13 mouse cellular contexts compared by ENCODE assay signal in genomic region chr17:33513874-33514273, GRCm38 (mm10). TPM values are rescaled to one million over a fixed set of nuclear protein-coding genes. Genes with fewer than 3 reads are reported as not detected.
DNase-seq lines count a peak whose midpoint lies in the region; ATAC-seq and TF ChIP-seq lines count a peak whose summit lies in the region.
"Had no signal": no experiment of that assay in that cellular context is flagged by ENCODE, and none has a peak within 500 bp of the region (broad histone marks: within the 10 kb centered on the region; RNA-seq: fewer than 3 reads in every experiment).

No protein-coding gene starts in this region.

- no peaks in the 10 kb centered on the region for H3K9me3 ChIP-seq in kidney, postnatal 0 days (replicated peaks; ENCODE audit: low read length)
- no peaks in the 10 kb centered on the region for H3K9me3 ChIP-seq in E14TG2a.4 (ENCODE audit: low read length)
- H3K9me3 ChIP-seq in limb, embryonic 10.5 days (replicated peaks), result no peaks in the 10 kb centered on the region

- TF ChIP-seq CTCF in kidney, postnatal 0 days (IDR thresholded peaks at IDR 0.05; ENCODE audit: low read depth), result peak; percentile 47
- peak; percentile 72 for TF ChIP-seq CTCF in E14TG2a.4 (conservative IDR thresholded peaks at IDR 0.05; ENCODE audit: low read length)

- ATAC-seq in kidney, postnatal 0 days (replicated peaks; ENCODE audit: low FRiP score, low read depth), result no peak
- 0 out of 2 replicates have a peak, but pooled peaks have one; percentile 47 for ATAC-seq in common myeloid progenitor, adult 5-6 weeks (replicated peaks; ENCODE audit: low read depth, poor library complexity, severe bottlenecking)

- H3K27me3 ChIP-seq in kidney, postnatal 0 days (ENCODE audit: insufficient read depth, low read length), result no peaks in the 10 kb centered on the region
- H3K27me3 ChIP-seq in E14TG2a.4 (ENCODE audit: insufficient read depth, low read length), result peaks cover 10% of the 10 kb centered on the region
- H3K27me3 ChIP-seq in limb, embryonic 10.5 days (ENCODE audit: low read depth, poor library complexity, severe bottlenecking), result no peaks in the 10 kb centered on the region

- H3K36me3 ChIP-seq in kidney, postnatal 0 days (ENCODE audit: insufficient read depth, low read length), result no peaks in the 10 kb centered on the region
- no peaks in the 10 kb centered on the region for H3K36me3 ChIP-seq in E14TG2a.4 (ENCODE audit: insufficient read depth, low read length)
- H3K36me3 ChIP-seq in limb, embryonic 10.5 days, result no peaks in the 10 kb centered on the region

- no peaks in the 10 kb centered on the region for H3K4me1 ChIP-seq in kidney, postnatal 0 days (replicated peaks; ENCODE audit: insufficient read depth, low read length)
- H3K4me1 ChIP-seq in E14TG2a.4 (replicated peaks; ENCODE audit: low read depth, low read length), result no peaks in the 10 kb centered on the region; the same call in 1 of the 2 replicates
- no peaks in the 10 kb centered on the region for H3K4me1 ChIP-seq in limb, embryonic 10.5 days

- no peak overlapping the region for H3K9ac ChIP-seq in kidney, postnatal 0 days (ENCODE audit: low read depth, low read length)

- H3K4me2 ChIP-seq in kidney, postnatal 0 days (ENCODE audit: low read length), result no peak overlapping the region
- H3K4me2 ChIP-seq: heart, embryonic 11.5 days had no signal

- 88% methylated on average over 5 of the region's 5 CpGs for WGBS in kidney, postnatal 0 days
- WGBS in limb, embryonic 10.5 days, result 88% methylated on average over 5 of the region's 5 CpGs

- H3K27ac ChIP-seq in kidney, postnatal 0 days, result no peak overlapping the region
- no peak overlapping the region for H3K27ac ChIP-seq in limb, embryonic 10.5 days

- H3K4me3 ChIP-seq in kidney, postnatal 0 days (replicated peaks; ENCODE audit: low read depth, low read length), result no peak overlapping the region
- H3K4me3 ChIP-seq in E14TG2a.4 (replicated peaks; ENCODE audit: low read length), result no peak overlapping the region
- H3K4me3 ChIP-seq in limb, embryonic 10.5 days, result no peak overlapping the region

- no peak for DNase-seq in kidney, postnatal 0 days (ENCODE audit: low spot score)
- DNase-seq in kidney, postnatal 14 days, result no peak
- peak; percentile 80 for DNase-seq in 416B (ENCODE audit: low read depth)
- DNase-seq in layer of hippocampus, adult 9-11 months, result no peak
- DNase-seq in limb, embryonic 10.5 days (ENCODE audit: low spot score), result no peak
- DNase-seq in layer of hippocampus, postnatal 10 days (ENCODE audit: low spot score in 2 of 2), result no peak
- DNase-seq: cerebellum, postnatal 14 days; kidney, postnatal 4 days; lung, postnatal 10 days; spleen, adult 18-20 months had no signal

RNA-seq across cellular contexts. Expression of gene Adamts10, which starts 10.1 kb away (rescaled TPM):
- 28.3 and 32.1 TPM in 2 replicates for polyA plus RNA-seq in kidney, postnatal 0 days (2015; fragmentation: Nextera tagmentation; extraction: Ambion mirVana)
- 28.0 and 32.8 TPM in 2 replicates for total RNA-seq in common myeloid progenitor, adult 5-6 weeks (2017)
- 71.5 and 103 TPM in 2 replicates for polyA plus RNA-seq in limb, embryonic 10.5 days (2016; fragmentation: Nextera tagmentation; extraction: Ambion mirVana)
- total RNA-seq in layer of hippocampus, postnatal 10 days (2021), result 10 to 100 TPM; 37.2 to 37.5 TPM

RNA-seq across cellular contexts. Expression of gene Myo1f, which starts 41.6 kb away (rescaled TPM):
- 1.4 and 1.5 TPM in 2 replicates for polyA plus RNA-seq in kidney, postnatal 0 days (2015; fragmentation: Nextera tagmentation; extraction: Ambion mirVana)
- 37.1 and 75.5 TPM in 2 replicates for total RNA-seq in common myeloid progenitor, adult 5-6 weeks (2017)
- polyA plus RNA-seq in limb, embryonic 10.5 days (2016; fragmentation: Nextera tagmentation; extraction: Ambion mirVana), result 1.2 and 2.0 TPM in 2 replicates
- total RNA-seq in layer of hippocampus, postnatal 10 days (2021), result 1 to 10 TPM; 1.5 to 1.6 TPM

Comparison
In these comparisons a context has a peak if more than half of its experiments do, and no peak if none do; other contexts are left out.
1. RNA of gene Myo1f, which starts 41.6 kb away (total RNA-seq): 37.1 to 75.5 TPM in common myeloid progenitor, adult 5-6 weeks; 1.5 to 1.6 TPM in layer of hippocampus, postnatal 10 days; every median in the first group is over 10 times any median in the second.